Mouse (Mus musculus): ENCODE results near the gene Tspan9.
A peak's percentile ranks its signal among the peaks of the same experiment; 100 is the strongest.

Tspan9 gene

GRCm38 (mm10) chr6:128140724-128141123 is 2.7 kb downstream of the Tspan9 start:
- no peak for TF ChIP-seq GATA4 (IDR thresholded peaks at IDR 0.05; ENCODE audit: insufficient replicate concordance, low read length)

- no peak for TF ChIP-seq GATA4 (IDR thresholded peaks at IDR 0.05; ENCODE audit: insufficient replicate concordance, low read length)
Observed at GRCm38 (mm10) chr6:128137855-128138254, 5.5 kb downstream of the Tspan9 start.

- no peak for TF ChIP-seq GATA4 (IDR thresholded peaks at IDR 0.05; ENCODE audit: insufficient replicate concordance, low read length)
Observed at GRCm38 (mm10) chr6:128136654-128137053, 6.7 kb downstream of the Tspan9 start.

GRCm38 (mm10) chr6:128135459-128135858 is 7.9 kb downstream of the Tspan9 start:
- TF ChIP-seq GATA4 (IDR thresholded peaks at IDR 0.05; ENCODE audit: insufficient replicate concordance, low read length): no peak

- no peak for TF ChIP-seq GATA4 (IDR thresholded peaks at IDR 0.05; ENCODE audit: insufficient replicate concordance, low read length)
Observed at GRCm38 (mm10) chr6:128135006-128135405, 8.4 kb downstream of the Tspan9 start.

GRCm38 (mm10) chr6:128134196-128134924 is 9.0 kb downstream of the Tspan9 start:
- TF ChIP-seq GATA4 (IDR thresholded peaks at IDR 0.05; ENCODE audit: insufficient replicate concordance, low read length): no peak

GRCm38 (mm10) chr6:128133679-128134191 is 9.7 kb downstream of the Tspan9 start:
- TF ChIP-seq GATA4 (IDR thresholded peaks at IDR 0.05; ENCODE audit: insufficient replicate concordance, low read length): no peak

GRCm38 (mm10) chr6:128132581-128132980 is 10.8 kb downstream of the Tspan9 start:
- TF ChIP-seq GATA4 (IDR thresholded peaks at IDR 0.05; ENCODE audit: insufficient replicate concordance, low read length): no peak

GRCm38 (mm10) chr6:128131390-128131789 is 12.0 kb downstream of the Tspan9 start:
- TF ChIP-seq GATA4 (IDR thresholded peaks at IDR 0.05; ENCODE audit: insufficient replicate concordance, low read length): no peak

- TF ChIP-seq GATA4 (IDR thresholded peaks at IDR 0.05; ENCODE audit: insufficient replicate concordance, low read length): no peak
Observed at GRCm38 (mm10) chr6:128130686-128131085, 12.7 kb downstream of the Tspan9 start.

- no peak for TF ChIP-seq GATA4 (IDR thresholded peaks at IDR 0.05; ENCODE audit: insufficient replicate concordance, low read length)
Observed at GRCm38 (mm10) chr6:128129382-128129781, 14.0 kb downstream of the Tspan9 start.

- no peak for TF ChIP-seq GATA4 (IDR thresholded peaks at IDR 0.05; ENCODE audit: insufficient replicate concordance, low read length)
Observed at GRCm38 (mm10) chr6:128127312-128127711, 16.1 kb downstream of the Tspan9 start.

GRCm38 (mm10) chr6:128126876-128127275 is 16.5 kb downstream of the Tspan9 start:
- no peak for TF ChIP-seq GATA4 (IDR thresholded peaks at IDR 0.05; ENCODE audit: insufficient replicate concordance, low read length)

- peak; percentile 36; the same call in 1 of the 2 replicates for TF ChIP-seq GATA4 (IDR thresholded peaks at IDR 0.05; ENCODE audit: insufficient replicate concordance, low read length)
Observed at GRCm38 (mm10) chr6:128125464-128125863, 17.9 kb downstream of the Tspan9 start.

GRCm38 (mm10) chr6:128124222-128124971 is 19.0 kb downstream of the Tspan9 start:
- TF ChIP-seq GATA4 (IDR thresholded peaks at IDR 0.05; ENCODE audit: insufficient replicate concordance, low read length): peak; percentile 92; the same call in 1 of the 2 replicates

GRCm38 (mm10) chr6:128122127-128122526 is 21.3 kb downstream of the Tspan9 start:
- no peak for TF ChIP-seq GATA4 (IDR thresholded peaks at IDR 0.05; ENCODE audit: insufficient replicate concordance, low read length)

Measured in liver, adult (tissue).